Mouse (Mus musculus) v-Abl transformed pro-B cells (cell line): ENCODE results near the gene Dcdc2c.

Experiments
- in situ Hi-C, 2 experiments: fragments of 400-800 bp; cut with MboI; formaldehyde crosslinking; loops; one replicate each; pipeline ENCODE4 v1.15.1; 2025; ENCODE audit not compliant: unreplicated experiment in 2 of 2

Gene Dcdc2c

GRCm38 (mm10) chr12:28482483-28483160 lies 69.6 kb downstream of the Dcdc2c start:
- in situ Hi-C loops: no loop called here

- in situ Hi-C loops: no loop called here
Measured at GRCm38 (mm10) chr12:28460951-28461431, 91.2 kb downstream of the Dcdc2c start.

- in situ Hi-C loops: no loop called here
Measured at GRCm38 (mm10) chr12:28460523-28460922, 91.7 kb downstream of the Dcdc2c start.

- in situ Hi-C loops: no loop called here
Measured at GRCm38 (mm10) chr12:28458786-28459185, 93.4 kb downstream of the Dcdc2c start.

- in situ Hi-C loops: no loop called here
Measured at GRCm38 (mm10) chr12:28436536-28436935, 115.7 kb downstream of the Dcdc2c start.

- in situ Hi-C loops: no loop called here
Measured at GRCm38 (mm10) chr12:28432729-28433067, 119.5 kb downstream of the Dcdc2c start.

GRCm38 (mm10) chr12:28431832-28432728 lies 120.1 kb downstream of the Dcdc2c start:
- in situ Hi-C loops: no loop called here

- in situ Hi-C loops: no loop called here
Measured at GRCm38 (mm10) chr12:28429856-28430255, 122.3 kb downstream of the Dcdc2c start.

- in situ Hi-C loops: no loop called here
Measured at GRCm38 (mm10) chr12:28416957-28417356, 135.2 kb downstream of the Dcdc2c start.

GRCm38 (mm10) chr12:28407656-28408405 lies 144.4 kb downstream of the Dcdc2c start:
- in situ Hi-C loops: no loop called here

GRCm38 (mm10) chr12:28402256-28402655 lies 149.9 kb downstream of the Dcdc2c start:
- in situ Hi-C loops: no loop called here

- in situ Hi-C loops: no loop called here
Measured at GRCm38 (mm10) chr12:28401372-28401771, 150.8 kb downstream of the Dcdc2c start.

- in situ Hi-C loops: no loop called here
Measured at GRCm38 (mm10) chr12:28392129-28392528, 160.1 kb downstream of the Dcdc2c start.
